Mouse (Mus musculus) gastrocnemius, postnatal 10 days (tissue): Measurements from ENCODE around the gene Cyfip1. TPM values are rescaled to one million over a fixed set of nuclear protein-coding genes. Genes with fewer than 3 reads are reported as not detected.

ENCODE experiments used
- DNase-seq: peaks from one replicate; pipeline ENCODE4 v3.0.0; 2021; ENCODE audit warnings: mixed read lengths
- long read RNA-seq, 2 experiments: library from polyadenylated mRNA; stranded (forward); transcript quantifications; one replicate each; pipeline ENCODE4 v2.0.0; 2021
- total RNA-seq, 2 experiments: library from RNA; stranded (reverse); gene quantifications; 2 replicates each; pipeline ENCODE4 v1.2.3; 2021

Cyfip1 gene
- total RNA-seq = 10 to 100 TPM; 32.1 to 39.8 TPM
- long read RNA-seq, experiment 1, full-length matches to known transcripts = 40 of 54 reads
- long read RNA-seq, experiment 1, partial matches to known transcripts = 12 of 54 reads
- long read RNA-seq, experiment 1, other reads (novel, unspliced or antisense) = 2 of 54 reads
- long read RNA-seq, experiment 2, full-length matches to known transcripts = 42 of 49 reads
- long read RNA-seq, experiment 2, partial matches to known transcripts = 6 of 49 reads
- long read RNA-seq, experiment 2, other reads (novel, unspliced or antisense) = 1 of 49 reads

GRCm38 (mm10) chr7:55841445-55841844 lies at the start of gene Cyfip1:
Gene Cyfip1, plus strand, starts transcription at chr7:55841745.
- no peak for DNase-seq

GRCm38 (mm10) chr7:55792280-55792679 lies 49.3 kb upstream of the Cyfip1 start:
- DNase-seq = no peak

- no peak for DNase-seq
These were observed 48.2 kb upstream of the Cyfip1 start for GRCm38 (mm10) chr7:55793236-55793951.

- peak; percentile 98 for DNase-seq
These were observed 47.5 kb upstream of the Cyfip1 start, which contains the start of gene Tubgcp5 for GRCm38 (mm10) chr7:55793952-55794603. Gene Tubgcp5, plus strand, starts transcription at chr7:55794154.

GRCm38 (mm10) chr7:55799981-55800380 lies 41.6 kb upstream of the Cyfip1 start:
- no peak for DNase-seq

- DNase-seq = no peak
These were observed 31.6 kb upstream of the Cyfip1 start for GRCm38 (mm10) chr7:55809967-55810366.

- no peak for DNase-seq
These were observed 17.1 kb upstream of the Cyfip1 start for GRCm38 (mm10) chr7:55824468-55824867.

GRCm38 (mm10) chr7:55827551-55827950 lies 14.0 kb upstream of the Cyfip1 start:
- no peak for DNase-seq

- DNase-seq = no peak
These were observed 4.7 kb upstream of the Cyfip1 start for GRCm38 (mm10) chr7:55836877-55837276.

- DNase-seq = peak; percentile 85
These were observed 495 bp downstream of the Cyfip1 start for GRCm38 (mm10) chr7:55841977-55842503.

GRCm38 (mm10) chr7:55842504-55843152 lies 1.1 kb downstream of the Cyfip1 start:
- DNase-seq = peak; percentile 8

- DNase-seq = no peak
These were observed 5.2 kb downstream of the Cyfip1 start for GRCm38 (mm10) chr7:55846606-55847312.

- no peak for DNase-seq
These were observed 8.5 kb downstream of the Cyfip1 start for GRCm38 (mm10) chr7:55849948-55850571.

- DNase-seq = no peak
These were observed 11.2 kb downstream of the Cyfip1 start for GRCm38 (mm10) chr7:55852787-55853186.

GRCm38 (mm10) chr7:55855597-55855996 lies 14.1 kb downstream of the Cyfip1 start:
- no peak for DNase-seq

GRCm38 (mm10) chr7:55856741-55857140 lies 15.2 kb downstream of the Cyfip1 start:
- DNase-seq = no peak

- no peak for DNase-seq
These were observed 16.2 kb downstream of the Cyfip1 start for GRCm38 (mm10) chr7:55857729-55858128.

- no peak for DNase-seq
These were observed 17.4 kb downstream of the Cyfip1 start for GRCm38 (mm10) chr7:55858836-55859517.

GRCm38 (mm10) chr7:55859518-55859872 lies 17.9 kb downstream of the Cyfip1 start:
- DNase-seq = no peak

- no peak for DNase-seq
These were observed 18.4 kb downstream of the Cyfip1 start for GRCm38 (mm10) chr7:55859956-55860355.

- no peak for DNase-seq
These were observed 19.6 kb downstream of the Cyfip1 start for GRCm38 (mm10) chr7:55861175-55861574.
